Mouse (Mus musculus) CD4-positive helper T cell, adult 2 months (primary cell): ENCODE data around the gene Bag5.
"Not testable (repeated sequence)": the region's sequence is repeated elsewhere in the genome, so short reads cannot be mapped to it uniquely, and the experiment has no call there.

Experiments
- DNase-seq: peaks from one replicate; pipeline ENCODE4 v3.0.0-alpha.2; 2012; ENCODE audit warnings: low read depth, missing footprints, low spot score

The Bag5 gene

DNA sequence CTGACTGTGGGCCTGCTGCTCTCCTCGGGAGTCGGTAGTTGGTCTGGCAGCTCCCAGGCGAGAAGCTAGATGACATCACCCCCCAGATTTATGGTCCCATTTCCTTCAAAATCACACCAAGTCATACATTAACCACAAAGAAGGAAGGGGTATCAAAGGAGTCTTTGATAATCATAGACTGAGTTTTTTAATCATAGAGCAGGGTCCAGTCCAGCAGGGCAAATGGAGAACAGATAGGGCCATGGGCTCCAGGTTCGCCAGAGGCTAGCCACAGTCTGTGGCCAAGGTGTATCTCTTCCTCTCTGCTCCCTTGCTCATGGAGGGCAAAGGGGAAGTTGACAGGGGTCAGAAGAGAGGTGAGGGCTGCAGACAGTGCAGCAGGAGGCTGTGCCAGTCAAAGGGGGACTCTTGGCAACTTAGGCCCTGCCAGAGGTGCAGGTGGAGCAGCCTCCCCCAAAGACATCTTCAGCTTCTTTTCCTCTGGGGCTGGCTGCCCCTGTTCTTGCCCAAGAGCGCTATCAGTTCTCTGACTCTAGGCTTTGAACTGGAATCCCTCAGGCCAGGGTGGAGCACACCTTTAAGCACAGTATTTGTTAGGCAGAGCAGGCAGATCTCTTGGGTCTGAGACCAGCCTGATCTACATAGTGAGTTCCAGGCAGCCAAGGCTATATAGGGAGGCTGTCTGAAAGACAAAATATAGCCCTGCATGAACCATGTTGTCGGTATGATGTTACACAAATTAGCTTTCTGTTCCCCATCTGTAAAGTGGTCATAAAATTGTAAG, 37.1 kb downstream of the Bag5 start:
- DNase-seq = no peak

DNA sequence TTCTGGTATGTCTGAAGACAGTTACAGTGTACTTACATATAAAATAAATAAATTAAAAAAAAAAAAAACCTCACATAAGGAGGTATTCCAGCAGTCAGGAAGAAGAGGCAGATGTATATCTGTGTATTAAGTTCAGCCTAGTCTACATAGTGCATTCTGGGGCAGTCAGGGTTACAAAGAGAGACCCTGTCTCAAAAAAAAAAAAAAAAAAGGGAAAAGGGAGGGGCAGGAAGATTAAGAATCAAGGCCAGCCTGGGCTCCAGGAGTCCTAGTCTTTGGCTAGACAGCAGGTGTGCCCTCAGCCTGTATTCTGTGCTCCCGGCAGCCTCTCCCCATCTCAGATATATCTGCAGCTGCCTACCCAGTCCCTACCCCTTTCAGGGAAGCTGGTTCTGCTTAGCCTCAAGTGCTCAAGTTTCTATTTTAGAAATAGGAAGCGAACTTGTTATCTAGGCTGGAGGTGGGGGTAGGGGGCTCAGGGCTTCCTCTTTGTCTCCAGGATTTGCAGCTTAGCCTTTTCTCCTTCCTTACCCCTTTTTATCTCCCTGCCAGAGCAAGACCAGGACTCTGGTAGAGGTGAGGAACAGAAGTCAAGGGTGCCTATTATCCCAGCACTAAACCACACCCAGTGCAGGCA, 38.1 kb downstream of the Bag5 start:
- DNase-seq = no peak

DNA sequence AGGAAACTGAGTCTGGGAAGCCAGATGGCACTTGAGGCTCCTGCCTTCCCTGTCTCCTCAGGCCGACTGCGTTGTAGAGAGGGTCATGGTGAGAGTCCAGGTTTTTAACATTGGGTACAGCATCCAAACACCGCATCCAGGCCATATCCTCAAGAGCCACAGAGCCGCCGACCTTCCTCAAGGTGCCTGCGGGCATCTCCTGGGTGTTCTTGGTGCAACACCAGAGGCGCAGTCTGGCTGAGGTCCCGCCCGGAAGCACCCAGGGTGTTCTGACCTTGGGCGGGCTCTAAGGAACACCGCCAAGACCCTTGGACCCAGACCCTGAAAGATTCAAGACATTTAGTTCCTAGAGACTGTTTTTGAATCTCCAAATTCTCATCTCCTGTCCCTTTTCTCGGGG, 40.5 kb downstream of the Bag5 start:
- DNase-seq = no peak

DNA sequence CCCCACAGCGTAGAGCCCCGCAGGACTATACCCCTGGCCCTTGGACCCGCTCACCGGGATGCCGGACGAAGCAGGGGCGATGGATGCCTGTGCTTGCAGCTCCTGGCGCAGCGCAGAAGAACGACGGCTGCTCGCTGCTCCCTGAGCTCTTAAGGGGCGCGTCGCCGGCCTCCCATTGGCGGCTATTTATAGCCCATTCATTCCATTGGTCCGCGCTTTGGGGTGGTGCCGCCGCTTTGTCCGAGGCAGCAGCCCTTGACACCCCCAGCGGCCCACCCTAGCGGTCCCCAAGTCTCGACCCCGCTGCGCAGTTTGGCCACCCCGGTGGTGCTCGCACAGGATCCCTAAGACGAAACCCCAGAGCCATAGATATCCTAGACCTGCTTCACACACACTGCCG, 40.9 kb downstream of the Bag5 start, which contains the start of gene Ckb:
TSS of gene Ckb (minus strand) at position 163 of the 400 bp plus-strand sequence.
- peak; percentile 69 for DNase-seq

DNA sequence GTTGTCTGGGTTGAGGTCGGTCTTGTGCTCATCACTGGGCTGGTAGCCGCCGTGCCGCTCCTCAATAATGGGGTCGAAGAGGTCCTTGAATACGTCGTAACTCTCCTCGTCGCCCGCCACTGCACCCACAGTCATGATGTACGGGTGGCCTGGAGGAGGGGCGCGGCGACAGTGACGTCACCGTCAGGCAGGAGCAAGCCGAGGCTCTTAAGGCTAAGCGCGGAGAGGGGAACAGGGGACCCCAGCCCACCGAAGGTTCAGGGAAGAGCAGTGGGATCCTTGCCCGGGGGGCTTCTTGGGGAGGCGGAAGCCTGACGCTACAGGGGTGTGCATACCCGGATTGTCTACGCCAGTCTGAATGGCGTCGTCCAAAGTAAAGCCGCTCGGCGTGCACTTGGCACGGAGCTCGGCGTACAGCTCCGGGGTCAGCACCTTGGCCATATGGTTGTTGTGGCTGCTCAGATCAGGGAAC, 41.6 kb downstream of the Bag5 start:
- DNase-seq = peak; percentile 76

DNA sequence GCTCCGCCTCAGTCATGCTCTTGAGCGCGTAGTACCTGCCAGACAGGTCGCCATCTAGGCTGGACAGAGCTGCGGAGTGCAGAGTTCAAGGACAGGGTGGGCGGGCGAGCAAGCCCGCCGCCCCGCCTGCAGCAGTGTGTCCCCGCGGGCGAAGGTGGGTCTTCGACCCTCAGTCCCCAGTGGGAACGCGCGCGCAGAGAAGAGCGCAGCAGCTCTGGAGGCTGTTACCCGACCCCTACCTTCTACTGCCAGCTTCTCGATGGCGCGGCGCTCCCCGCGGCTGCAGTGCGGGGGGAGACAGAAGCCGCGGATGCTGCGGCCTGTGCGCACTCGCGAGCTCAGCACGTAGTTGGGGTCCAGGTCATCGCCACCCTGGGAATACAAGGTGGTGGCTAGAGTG, 42.1 kb downstream of the Bag5 start:
- peak; percentile 30 for DNase-seq

DNA sequence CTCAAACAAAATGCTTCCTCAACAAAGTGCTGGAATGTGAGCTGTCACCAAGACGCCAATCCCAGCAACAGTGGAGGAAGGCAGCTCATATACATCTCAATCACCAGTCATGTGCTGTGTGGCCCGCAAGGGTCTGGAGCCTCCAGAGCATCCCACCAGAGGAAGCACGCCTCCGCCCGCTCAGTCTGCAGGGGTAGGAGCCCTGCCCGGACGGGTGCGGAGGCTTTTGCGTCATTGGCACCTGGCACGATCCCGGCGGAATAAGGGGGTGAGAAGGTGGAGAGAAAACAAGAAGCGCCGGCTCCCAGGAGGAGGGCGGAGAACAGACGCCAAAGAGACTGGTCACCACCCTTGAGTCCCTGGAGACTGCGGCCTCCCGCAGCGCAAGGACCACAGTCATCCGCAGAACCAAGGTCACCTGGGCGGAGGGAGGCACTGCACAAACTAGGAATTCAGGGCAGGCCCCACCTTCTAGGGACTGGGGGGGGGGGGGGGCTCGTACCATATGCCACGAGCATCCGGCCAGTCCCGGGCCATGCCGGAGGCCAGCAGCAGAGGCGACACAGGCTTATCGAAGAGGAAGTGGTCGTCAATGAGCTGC, 42.6 kb downstream of the Bag5 start:
- DNase-seq = no peak

DNA sequence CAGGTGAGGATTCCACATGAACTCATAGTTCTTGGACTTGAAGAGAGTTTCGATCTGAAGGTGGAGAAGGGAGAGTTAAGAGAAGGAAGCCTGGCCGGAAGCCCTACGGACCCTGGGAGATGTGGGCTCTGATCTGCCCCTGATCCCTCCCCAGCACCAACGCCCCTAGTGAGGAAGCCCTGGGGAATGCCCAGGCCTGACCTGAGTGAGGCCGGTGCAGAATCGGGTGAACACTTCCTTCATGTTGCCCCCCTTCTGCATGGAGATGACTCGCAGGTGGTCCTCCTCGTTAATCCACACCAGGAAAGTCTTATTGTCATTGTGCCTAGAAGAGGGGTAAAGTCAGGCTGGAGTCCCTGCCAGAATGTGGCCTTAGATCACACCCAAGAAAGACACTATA, 43.1 kb downstream of the Bag5 start:
- DNase-seq = no peak

DNA sequence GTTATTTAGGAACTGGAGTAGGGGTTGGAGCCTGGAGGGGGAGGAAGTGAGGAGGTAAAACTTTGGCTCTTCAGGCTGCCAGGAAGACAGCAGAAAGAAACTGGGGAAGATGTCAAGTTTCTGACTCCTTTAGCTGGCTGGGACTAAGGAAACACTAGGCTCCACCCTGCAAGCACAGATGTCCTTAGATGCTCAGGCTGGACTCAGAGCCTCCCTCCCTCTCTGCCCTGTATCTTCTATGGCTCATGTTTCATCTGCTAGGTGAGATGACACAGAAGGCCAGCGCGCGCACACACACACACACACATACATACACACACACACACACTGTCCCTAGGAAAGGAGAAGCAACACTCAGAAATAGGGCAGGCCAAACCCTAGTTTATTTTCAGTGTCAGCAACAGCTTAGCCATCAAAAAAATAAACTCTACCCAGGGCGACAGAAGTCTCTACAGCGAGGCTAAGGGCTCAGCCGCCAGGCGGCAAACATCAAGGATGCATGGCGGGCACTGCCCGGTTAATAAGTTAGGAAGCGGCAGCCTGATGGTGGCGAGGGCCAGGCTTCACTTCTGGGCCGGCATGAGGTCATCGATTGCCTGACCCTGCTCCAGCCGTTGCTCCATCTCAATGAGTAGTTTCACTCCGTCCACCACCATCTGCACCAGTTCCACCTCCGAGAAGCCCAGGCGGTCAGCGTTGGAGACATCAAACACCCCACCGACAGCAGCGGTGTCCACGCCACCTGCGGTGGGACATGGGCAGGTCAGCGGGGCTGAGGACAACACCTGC, 43.9 kb downstream of the Bag5 start:
- DNase-seq = peak; percentile 15

DNA sequence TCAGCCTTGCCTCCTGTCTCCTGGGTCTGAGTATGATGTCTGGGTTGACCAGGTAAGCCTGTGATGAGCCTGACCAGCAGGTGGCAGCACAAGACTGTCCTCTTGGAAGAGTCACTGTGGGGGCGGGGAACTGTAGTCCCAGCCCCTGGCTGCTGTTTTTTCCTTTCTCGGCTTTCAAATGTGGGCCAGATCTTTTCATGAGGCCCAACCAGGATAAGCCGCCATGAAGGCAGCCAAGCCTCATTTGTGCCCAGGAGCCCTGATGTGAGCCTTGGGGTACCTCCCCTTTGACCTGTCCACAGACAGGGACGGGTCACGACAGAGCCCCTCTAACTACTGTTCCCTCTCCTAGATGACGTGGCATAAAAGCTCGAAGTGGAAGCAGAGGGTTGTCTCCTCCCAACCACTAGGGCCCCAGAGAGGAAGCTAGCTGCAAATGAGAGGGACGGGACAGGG, 44.6 kb downstream of the Bag5 start:
- peak; percentile 90 for DNase-seq

DNA sequence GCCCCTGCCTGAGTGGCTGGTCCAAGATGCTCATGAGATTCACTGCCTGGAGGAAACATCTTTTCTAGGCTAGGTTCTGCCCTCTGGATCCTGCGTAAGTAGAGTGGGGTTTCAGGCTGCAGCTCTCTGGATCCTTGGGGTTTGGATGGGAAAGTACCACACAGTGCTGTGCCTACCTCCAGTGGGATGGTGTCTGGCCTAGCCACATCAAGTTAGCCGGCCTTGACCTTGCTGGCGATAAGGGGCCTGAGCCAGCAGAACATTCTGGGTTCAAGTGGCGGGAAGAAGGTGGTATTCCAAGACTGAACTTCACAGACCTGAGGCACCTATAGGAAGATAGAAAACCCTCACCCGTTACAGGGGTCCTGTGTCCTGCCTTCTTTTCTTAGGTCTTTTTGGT, 45.6 kb downstream of the Bag5 start:
- DNase-seq = no peak

DNA sequence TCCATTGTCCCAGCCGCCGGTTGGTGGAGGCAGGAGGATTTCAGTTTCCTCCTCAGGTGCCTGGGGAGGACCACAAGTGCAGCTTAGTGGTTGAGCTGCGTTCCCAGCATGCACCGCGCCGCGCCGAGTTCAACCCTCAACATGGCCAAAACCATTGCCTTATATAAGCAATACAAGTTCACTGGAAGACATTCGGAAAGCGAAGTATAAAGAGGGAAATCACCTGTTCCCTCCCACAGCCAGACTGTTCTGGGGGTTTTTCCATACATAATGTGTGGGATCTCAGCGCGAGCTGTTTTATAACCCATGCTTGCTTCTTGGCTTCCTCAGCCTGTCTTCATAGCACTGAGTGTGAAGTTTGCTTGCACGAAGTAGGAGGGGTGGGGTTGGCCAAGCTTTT, 46.7 kb downstream of the Bag5 start:
- no peak for DNase-seq

DNA sequence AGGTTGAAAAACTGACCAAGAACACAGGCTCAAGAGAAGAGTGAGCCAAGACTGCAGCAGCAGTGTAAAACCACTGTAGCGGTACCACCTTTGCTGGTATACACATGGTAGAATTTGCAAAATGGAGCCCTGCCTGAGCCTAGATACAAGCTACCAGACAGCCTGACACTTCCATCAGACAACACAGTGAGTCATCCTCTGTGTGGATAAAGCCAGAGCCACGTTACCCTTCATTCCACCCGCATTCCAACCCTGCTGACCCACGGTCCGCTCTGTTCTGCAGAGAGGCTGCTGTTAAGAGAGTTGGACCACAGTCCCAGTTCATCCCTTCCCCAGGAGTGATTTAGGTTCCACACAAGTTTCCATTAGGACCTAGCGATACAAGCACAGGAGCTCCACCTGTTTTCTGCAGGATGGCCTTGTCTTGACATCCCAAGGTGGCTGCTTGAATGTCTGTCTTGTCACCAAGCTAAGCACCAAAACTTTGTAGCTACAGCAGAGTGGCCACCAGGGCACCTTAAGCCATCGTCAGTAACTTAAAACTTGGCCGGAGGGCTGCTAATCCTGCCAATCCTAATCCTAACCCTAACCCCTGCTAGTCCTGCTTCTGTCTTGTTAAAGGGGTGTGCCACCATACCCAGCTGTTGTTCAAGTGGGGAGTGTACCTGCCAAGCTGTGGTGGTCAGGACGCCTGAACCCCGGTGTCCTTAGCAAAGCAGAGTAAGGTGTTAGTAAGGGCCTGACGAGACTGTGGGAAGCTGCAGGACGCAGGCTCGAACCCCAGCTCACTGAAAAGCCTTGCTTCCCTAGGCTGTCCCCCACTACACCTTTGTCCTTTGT, 47.8 kb downstream of the Bag5 start:
- DNase-seq = no peak

DNA sequence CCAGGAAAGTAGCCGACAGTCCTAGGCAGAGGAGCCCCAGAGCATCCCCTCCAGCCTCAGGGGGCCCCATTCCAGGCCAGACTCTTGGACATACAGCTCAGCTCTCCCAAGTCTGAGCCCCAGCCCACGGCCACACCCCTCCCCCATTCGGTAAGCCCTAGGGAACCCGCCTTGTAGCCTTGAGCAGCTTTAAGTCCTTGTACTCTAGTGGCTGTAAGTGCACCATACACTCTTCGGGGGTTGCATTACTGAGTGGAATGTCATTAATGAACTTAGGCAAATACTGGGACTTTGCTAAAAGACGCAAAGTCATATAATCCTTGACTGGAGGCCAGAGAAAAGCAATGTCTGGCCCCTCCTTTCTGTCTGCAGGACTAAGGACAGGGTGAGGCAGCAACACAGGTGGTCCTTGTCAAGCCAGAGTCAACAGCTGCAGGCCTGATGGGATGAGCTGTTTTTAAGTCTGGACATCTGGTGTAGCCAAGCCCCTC, 48.9 kb downstream of the Bag5 start:
- DNase-seq = no peak

DNA sequence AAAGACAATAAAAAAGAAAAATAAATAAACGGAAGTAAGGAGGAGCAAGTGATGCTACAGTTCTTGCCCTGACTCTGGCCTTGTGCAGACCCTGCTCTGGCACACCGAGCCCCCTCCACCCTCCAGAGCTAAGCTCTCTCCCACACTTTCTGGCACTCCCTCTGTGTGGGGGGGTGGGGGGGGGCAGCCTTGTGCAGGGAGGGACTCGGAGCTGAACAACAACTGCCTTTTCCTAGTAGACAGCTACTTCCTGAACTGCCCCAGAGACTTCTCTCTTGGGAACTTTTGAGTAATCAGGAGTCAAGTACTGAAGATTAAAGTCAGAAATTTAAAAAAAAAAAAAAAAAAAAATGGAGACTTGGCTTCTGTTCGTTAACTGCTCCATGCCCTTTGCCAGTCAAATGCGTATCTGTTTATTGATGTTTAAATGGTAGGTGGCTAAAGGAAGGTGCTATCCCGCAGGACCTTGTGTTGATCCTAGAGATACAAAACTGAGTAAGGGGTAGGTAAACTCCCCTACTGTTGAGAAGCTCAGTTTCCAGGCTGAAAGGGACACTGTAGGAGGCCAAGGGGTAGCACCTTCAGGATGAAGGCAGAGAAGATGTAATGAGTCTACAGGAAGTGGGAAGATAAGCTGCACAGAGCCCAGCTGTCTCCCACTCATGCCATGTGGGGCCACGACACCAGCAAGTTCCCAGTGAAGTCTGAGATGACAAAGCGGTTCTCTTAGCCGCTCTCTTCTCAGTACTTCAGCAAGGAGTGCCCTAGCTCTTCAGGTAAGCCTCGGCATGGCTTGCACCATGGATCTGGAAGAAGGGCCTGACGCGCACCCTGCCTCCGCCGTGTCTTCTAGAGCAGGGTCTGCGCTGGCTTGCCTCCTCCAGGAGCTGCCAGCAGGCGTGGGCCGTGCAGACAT, 49.6 kb downstream of the Bag5 start:
- no peak for DNase-seq

DNA sequence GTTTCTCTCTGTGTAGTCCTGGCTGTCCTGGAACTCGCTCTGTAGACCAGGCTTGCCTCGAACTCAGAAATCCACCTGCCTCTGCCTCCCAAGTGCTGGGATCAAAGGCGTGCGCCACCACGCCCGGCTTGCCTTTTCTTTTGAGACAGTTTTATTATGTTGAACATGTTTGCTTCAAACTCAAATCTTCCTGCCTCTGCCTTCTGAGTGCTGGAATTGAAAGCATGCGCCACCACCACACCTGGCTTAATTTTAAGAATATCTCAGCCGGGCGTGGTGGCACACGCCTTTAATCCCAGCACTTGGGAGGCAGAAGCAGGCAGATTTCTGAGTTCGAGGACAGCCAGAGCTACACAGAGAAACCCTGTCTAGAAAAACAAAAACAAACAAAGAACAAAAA, 51.5 kb downstream of the Bag5 start:
- not testable (repeated sequence) for DNase-seq

DNA sequence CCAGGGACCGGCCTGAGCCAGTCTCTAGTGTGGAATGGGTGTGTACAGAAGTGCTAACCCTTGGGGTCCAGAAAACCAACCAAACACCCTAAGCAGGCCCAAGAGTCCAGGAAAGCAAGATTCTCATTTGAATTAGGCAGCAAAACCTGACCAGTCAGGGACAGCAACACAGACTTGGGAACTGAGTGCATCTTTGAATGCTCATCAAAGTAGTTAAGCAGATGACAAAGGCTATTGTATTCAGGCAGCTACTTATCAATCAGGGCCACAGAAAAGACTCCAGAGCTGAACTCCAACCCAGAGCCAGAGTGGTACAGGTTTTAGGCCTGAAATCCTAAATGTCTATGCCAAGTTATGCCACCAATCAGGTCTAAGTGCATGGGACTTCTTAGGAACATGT, 52.4 kb downstream of the Bag5 start:
- no peak for DNase-seq
